Mouse (Mus musculus): Measurements from ENCODE around the gene 2310030G06Rik.

Gene 2310030G06Rik

DNA sequence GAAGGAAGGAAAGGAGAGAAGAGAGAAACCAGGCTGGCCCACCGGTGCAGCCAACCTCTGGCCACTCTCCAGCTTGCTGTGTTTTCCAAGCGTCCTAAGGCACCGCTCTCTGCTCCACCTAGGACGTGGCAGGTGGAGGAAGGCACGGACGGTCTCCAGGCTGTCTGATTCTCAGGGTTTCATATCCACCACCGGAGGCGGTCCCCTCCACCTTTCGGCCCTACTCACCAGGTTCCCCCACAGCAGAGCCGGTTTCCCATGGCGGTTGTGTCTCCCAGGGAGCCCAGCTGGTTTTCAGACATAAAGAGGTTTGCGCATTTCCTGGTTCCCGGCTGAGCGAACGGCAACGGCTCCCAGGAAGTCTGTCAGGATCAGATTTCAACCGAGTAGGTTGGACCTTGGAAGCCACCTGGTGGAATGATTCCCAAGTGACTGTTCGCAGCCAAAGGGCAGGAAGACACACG lies at the start of gene 2310030G06Rik:
Gene 2310030G06Rik (minus strand): TSS at position 323 of the 464 bp plus-strand sequence.
- DNase-seq, result peak; percentile 80

DNA sequence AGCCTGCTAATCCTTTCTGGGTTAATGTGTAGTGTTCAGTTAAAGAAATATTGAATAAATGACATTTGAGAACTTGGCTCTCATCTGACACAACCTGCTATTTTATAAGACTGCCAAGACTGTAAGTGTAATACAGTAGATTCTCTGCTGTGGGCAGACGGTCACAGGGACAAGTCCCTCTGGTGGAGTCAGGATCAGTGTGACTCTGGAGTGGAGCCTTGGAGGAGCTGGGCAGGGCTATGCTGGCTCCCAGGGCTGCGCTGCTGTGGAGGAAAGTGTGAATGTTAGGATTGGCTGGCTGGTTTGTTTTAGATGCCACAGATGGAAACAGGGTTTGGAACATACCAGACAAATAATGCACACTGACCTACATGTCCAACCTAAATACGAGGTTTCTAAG lies 48.9 kb upstream of the 2310030G06Rik start:
- no peak for DNase-seq

DNA sequence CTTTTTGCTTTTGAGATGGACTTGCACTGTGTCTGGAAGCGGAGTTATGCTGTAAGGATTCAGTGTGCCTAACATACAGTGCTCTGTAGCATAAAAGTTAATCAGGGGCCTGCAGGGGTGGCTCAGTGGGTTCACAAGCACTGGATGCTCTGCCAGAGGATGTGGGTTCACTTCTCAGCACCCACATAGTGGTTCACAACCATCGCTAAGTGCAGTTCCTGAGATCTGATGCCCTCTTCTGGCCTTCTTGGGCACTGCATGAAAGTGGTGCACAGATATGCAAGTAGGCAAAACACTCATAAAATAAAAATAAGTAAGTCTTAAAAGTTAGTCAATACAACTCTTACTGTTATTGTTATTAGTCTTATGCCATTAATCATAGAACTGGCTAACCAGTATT lies 35.8 kb upstream of the 2310030G06Rik start:
- peak; percentile 50 for DNase-seq

DNA sequence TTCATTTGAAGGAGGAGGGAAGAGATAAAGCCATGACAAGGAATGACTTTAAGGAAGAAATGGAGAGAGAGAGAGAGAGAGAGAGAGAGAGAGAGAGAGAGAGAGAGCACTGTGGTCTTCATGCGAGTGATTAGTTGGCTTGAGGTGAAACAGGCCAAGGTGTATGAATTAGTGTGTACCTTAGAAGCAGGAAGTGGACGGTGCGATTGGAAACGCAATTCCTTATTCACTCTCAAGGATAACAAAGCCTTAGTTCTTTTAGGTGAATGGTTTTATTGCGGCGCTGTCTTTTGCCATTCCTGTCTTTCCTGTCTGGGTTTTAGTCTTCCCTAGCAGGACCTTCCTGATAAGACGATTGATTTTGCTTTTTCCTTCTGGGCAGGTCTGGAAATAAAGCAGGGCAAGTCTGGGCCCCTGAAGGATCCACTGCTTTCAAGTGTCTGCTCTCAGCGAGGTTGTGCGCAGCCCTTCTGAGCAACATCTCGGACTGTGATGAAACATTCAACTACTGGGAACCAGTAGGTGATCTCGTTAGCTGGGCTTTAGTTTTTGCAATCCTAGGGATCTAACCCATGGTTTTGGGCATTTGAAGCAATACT lies 29.9 kb upstream of the 2310030G06Rik start:
- no peak for DNase-seq

DNA sequence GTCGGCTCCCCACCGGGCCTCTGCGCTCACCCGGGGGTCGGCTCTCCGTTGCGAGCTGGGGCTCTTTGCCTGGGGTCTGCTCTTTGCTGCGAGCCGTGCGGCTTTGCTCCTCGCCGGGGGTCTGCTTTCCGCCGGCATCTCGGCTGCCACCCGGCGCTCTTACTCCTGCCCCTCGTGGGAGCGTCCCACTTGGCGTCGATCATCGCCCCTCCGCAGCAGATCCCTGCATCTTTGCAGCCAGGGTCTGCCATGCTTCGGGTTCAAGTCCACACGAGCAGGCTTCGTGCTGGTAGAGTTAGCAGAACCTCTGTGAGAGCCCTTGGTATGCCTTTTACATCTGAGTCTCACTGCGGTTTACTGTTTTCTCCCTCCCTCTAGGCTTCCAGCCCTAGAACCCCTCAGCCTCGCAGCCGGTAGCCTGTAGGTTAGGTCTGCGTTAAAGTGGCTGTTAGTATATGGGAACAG lies 29.4 kb upstream of the 2310030G06Rik start:
- no peak for DNase-seq

DNA sequence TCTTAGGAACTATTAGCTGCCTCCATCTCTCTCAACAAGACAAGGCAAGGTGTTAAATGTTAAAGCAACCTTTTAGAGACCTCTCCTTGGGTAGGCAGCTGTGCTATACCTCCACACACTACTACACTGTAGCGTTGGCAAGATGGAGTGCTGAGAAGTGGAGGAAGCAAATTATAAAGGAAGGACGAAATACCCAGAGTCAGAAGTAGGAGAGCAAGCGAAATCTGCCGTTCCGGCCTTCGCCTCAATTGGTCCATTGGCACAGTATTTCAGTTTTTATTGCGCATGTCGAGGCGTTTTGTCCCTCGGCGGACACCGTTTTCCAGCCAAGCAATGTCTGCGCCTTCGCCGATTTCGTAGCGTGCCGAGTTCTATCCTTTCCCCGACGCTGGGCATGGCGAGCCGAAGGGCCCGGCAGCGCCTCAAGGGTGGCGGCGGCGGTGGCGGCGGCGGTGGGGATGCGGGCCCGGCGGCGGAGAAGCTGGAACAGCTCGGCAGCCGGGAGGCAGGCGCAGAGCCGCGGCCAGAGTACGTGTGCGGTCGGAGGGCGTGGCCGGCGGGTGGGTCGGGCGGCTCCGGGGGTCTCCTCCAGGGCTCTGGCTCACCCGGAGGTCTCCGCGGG lies 28.8 kb upstream of the 2310030G06Rik start, which contains the start of the genes Alg9 and 1110032A03Rik:
Gene Alg9 (plus strand): TSS at position 29 of the 622 bp plus-strand sequence.
Gene 1110032A03Rik (minus strand): TSS at position 530 of the 622 bp plus-strand sequence.
- DNase-seq, result peak; percentile 89

DNA sequence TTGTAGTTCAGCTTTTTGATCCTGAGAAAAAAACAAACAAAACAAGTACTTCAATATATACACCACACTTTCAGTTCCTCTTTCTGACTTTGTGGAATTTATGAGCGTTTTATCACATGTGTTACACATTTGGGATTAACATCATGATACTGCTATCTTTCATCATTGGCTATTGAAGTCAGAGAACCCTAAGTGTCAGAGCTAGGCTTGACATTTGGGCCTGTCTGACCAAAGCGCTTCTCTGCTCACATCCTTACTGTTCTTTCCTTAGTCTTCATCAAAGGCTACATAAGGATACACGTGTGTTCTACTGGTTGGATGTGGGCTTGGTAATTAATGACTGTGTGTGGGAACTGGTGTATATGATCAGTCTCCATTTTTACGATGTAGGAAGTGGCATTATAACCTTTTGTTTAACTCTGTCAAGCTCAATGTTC lies 27.7 kb upstream of the 2310030G06Rik start:
- no peak for DNase-seq

DNA sequence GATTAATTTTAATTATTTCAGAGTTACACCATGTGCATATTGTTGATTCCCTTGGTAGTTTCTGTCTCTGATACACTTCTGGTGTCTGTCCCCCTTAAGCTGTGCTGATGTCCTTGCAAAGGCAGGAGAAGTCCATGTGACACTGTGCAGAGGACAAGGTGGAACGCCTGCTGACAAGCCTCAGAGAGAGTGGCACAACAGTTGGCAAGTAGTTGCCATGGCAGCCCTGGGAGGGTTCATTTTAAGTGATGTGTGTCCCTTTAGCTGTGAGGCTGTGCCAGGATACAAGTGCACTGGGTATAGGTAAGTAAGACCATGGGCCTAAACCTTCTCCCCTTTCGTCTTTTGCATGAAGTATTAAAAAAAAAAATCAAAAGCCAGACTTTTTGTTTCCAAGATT lies 23.7 kb upstream of the 2310030G06Rik start:
- DNase-seq, result no peak

DNA sequence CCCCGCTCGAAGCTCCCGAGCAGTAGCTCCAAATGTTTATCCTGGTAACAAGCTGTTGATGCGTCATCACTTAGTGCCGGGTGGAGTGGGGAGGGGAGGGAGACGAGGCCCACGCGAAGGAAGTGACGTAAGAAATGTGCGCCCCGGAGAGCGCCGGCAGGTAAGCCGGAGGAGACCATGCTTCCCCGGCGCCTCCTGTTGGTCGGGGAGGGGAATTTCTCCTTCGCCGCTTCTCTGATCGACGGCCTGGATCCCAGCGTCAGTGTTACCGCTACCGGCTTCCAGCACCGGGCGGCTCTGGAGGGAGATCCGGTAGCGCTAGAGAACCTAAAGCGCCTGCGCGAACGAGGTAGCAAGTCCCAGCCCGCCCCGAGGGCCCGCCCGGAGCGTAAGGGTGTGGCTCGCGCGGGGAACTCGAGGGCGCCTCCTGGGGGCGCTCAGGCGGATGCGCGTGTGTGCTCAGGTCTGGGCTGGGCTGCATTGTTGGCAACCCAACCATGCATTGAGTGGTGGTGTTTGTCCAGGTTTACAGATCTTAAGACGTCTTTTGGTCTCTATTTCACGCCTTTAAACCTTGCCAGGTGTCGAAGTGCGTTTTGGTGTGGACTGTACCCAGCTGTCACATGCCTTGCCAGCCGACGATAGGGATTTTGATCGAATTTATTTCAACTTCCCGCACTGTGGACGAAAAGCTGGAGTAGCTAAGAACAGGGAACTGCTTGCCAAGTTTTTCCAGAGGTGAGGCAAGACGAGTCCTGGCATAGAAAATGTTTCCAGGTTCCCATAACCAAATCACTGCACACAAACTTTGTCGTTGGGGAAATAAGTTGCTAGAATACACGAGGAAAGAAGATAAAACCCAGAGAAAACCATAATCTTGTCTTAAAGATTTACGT lies 22.0 kb upstream of the 2310030G06Rik start, which contains the start of gene Fdxacb1:
Gene Fdxacb1 (plus strand): TSS at position 130 of the 896 bp plus-strand sequence.
- DNase-seq, result peak; percentile 100

DNA sequence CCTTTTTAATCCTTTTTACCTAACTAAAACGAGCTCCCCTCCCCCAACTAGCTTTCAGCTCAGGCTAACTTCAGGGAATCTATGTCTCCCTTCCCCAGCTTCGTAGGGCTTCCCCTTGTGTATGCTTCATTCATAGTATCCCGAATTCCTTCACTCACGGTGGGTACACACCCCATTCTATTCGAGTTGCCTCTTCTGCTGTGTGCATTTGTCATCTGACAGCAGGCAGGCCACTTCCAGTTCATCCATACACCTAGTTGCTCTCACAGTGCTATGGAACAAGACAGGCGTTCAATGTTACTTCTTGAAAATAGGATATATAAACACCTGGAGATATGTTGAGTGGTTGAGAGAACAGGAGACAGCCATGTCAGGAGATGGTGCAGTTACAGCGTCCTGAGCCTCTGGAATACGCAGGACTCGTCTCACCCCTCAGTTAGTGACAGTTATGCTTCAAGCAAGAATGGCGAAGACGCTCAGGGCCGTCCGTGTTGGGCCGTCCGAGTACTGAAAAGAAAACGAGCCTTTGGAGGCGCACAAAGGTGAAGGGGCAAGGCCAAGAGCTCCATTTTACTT lies 21.3 kb upstream of the 2310030G06Rik start:
- DNase-seq, result no peak

DNA sequence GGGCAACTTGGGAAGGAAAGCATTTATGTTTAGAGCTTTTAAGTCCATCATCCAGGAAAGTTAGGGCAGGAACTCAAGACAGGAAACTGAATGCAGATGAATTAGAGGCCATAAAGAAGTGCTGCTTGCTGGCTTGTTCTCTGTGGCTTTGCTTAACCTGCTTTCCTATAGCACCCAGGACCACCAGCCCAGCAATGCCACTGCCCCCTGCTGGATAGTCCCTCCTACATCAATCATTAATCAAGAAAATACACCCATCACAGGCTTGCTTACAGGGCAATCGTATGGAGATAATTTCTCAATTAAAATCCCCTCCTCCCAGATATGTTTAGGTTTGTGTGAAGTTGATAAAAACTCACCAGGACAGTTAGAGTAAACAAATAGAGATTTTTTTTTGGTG lies 17.0 kb upstream of the 2310030G06Rik start:
- DNase-seq, result peak; percentile 56

DNA sequence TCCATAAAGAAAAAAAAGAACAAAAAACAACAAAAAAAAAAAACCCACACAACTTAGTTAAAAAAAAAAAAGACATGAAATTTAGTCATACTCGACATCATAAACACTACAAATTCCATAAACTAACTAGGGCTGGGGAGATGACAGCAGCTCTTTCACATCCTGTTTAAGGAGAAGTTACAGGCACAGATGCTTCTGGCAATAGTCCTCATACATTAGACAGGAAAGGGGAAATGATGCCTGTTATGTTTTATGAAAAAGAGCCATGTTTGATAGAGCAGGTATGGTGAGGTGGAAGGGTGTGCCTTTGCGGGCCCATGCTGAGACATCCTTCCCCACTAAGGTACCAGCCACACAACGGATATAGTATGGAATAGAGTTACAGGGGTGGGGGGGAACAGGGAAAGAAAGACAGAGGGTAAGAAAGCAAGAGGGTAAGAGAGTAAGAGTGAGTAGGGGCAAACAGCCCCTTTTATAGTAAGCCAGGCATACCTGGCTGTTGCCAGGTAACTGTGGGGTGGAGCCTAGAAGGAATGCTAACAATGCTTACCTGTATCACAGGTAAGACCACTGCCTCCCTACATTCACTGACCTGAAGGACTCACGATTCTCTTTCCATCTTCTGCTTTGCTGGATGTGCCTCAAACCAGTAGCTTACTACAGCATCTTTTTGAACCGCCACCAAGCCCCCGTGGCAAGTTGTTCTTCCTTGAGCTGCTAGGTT lies 15.3 kb upstream of the 2310030G06Rik start:
- no peak for DNase-seq

DNA sequence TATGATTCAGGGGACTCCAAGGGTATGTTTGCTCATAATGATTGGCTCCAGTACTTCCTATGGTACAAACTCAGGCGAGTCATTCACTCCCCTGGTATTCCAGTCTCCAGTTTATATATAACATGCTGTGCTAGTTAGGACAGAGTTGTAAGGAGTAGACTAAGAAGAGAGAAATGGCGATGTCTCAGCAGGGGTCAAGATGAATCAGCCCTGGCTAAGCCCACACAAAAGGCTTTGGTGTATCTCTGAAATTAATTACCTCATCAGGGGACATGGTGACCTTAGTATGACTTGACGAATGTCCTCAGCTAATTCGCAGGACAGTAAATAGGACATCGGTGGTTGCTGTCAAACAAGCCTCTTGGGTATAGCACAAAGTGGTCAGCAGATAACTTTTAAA lies 10.4 kb upstream of the 2310030G06Rik start:
- DNase-seq, result no peak

DNA sequence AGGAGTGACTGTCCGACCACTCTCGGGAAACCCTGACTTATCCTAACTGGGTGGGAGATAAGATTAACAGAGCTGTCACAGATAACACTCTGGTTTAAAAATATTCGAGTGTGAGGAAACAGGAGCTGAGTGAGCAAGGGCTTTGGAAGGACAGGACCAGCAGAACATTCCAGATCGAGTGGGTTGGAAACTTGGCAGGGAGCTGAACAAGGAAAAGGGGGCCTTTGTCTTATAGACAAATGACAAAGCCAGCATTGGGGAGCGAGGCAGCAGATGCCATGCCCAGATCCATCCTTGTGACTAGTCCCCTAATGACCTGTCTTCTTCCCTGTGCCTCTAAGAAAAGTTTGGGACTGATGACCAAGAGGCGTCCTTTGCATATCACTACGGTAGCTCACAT lies 7.6 kb upstream of the 2310030G06Rik start:
- DNase-seq, result no peak

DNA sequence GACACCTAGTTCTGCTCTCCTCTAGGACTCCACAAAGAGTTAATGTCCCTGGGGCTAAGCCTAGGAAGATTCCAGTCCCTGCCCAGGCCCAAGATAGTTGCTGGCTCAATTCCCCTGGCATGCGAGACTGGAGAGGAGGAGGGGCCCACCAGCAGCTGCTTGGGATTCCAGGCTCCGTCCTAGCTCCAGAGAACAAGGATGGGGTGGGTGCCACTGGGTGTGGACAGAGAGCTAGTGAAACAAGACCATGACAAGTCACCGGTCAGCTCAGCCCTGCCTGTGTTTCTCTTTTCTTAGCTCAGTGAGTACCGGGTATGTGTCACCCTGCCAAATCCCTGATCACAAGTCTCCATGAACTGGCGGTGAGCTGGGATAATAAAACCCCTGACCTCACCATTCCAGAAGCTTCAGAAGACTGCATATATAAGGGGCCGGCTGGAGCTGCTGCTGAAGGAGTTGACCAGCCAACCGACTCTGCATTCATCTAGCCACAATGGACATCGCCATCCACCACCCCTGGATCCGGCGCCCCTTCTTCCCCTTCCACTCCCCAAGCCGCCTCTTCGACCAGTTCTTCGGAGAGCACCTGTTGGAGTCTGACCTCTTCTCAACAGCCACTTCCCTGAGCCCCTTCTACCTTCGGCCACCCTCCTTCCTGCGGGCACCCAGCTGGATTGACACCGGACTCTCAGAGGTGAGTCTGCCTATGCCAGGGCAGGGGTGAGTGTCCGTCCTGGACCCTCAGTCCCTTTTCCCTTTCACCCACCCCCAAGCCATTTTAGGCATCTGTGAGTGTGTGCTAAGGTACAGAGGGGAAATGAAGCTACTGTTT lies 6.7 kb upstream of the 2310030G06Rik start:
- DNase-seq, result peak; percentile 91

DNA sequence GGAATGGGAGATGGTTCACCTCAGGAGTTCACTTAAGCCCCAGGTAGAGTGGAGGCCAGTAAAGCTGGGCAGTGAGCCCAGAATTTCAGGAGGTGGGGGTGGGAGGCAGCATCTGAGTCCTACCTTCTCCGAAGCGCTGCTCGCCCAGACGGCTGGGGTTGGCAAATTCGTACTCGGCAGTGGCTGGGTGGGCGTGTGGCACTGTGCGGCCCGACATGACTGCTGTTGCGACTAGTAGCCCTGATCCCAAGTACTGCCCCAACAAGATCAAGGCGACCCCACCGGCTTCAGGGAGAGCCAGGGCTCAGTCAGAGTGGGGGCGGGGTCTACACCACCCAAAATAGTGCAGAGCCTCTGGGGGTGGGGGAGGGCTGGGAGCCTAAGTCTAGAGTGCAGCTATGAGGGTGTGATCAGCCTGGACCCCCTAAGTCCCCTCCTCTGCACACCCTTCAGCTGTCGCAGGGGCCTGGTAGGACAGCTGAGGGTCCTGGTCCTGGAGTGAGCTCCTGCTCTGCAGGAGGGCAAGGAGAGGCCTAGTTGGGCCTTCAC lies 5.8 kb upstream of the 2310030G06Rik start, which contains the start of gene Hspb2:
Gene Hspb2 (minus strand): TSS at position 301 of the 549 bp plus-strand sequence.
- no peak for DNase-seq

DNA sequence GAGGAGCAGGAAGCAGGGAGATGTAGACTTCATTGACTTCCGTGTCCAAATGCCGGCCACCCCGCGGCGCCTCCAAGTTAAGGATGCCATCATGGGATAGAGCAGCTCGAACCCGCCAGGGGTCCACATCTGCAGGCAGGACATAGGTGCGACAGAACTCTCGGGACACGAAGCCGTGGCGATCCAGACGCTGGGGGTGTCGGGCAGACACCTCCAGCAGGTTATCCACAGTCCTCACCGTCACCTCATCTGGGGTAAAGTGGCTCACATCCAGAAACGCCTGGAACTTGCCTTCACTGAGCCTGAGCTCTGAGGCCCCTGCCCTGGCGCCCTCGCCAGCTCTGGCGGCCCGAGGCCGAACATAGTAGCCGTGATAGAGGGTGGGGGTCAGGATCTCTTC lies 5.0 kb upstream of the 2310030G06Rik start, which contains the start of gene Cryab:
Gene Cryab (plus strand): TSS at position 3 of the 400 bp plus-strand sequence.
- no peak for DNase-seq

DNA sequence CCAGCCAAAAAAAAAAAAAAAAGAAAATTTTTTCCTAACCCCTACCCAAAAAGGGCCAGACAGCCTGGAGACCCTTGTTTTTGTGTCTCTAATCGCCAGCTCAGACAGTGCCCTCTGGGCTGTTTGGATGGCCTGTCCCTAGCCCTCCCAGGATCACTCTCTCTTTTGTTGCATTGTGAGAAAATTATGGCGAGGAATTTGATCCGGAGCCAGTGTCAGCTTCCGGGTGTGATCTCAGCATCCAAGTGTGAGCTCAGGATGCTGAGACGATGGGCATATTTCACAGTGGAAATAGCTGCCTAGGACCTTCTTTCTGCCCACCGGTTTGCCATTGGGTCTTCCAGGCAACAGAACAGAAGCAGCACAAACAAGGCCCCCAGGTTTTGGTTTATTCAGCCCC lies 4.4 kb upstream of the 2310030G06Rik start:
- DNase-seq, result no peak

DNA sequence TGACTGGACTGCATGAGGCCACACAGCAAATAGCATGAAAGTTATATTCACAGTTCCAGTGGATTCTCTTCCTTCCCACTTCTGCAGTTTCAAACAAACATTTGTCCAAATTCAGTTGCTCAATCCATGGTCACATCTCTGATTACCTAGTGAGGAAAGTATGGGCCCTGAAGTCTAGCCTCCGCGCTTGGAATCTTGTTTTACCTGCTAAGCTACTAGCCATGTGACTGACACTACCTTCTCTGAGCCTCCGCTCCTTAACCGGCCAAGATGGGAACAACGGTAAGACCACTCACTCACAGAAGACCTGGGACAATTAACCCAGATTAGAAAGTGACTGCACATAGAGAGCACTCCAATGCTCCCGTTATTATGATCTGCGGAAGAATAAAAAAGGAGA lies 530 bp downstream of the 2310030G06Rik start:
- DNase-seq, result peak; percentile 74

DNA sequence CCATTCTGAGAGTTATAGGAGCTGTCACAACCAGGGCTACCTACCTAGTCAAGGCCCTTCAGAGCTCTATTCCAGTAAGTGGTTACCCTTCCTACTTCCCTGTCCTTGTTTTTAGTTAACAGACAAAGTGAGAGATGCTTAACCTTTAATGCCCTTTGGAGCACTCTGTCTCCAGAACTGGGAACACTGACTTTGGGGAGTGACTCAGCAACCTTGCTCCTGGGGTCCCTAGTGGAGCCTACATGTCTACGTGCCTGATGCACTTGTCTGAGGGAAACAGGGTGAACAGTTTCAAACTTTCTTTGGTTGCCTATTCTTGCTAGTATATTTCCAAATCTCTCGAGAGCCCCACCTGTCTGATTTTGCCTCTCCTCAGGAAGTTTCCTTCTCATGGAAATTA lies 3.6 kb downstream of the 2310030G06Rik start:
- DNase-seq, result no peak

DNA sequence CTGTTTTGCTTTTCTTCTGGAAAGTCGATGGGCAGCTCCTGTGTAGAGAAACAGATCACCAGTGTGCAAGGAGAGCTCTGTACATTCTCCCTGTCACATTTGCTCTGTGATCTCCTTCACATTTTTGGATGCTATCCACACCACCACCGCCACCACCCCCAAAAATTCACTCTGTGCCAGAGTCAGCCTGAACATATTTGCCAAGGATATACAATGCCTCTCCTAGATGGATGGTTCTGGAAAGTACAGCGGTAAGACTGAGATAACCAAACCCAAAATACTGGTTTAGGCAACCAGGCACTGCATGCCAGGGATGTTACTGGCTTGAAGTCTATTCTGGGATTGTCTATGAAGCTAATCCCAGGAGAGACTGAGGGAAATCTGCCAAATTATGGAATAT lies 4.1 kb downstream of the 2310030G06Rik start:
- no peak for DNase-seq

Data from lung, postnatal 36 days (tissue).